Mouse (Mus musculus) neural tube, embryonic 13.5 days (tissue): ENCODE measurements at regions not wholly inside any gene's neighbourhood (a gene's known extent, or its start where the extent isn't known, plus 50 kb on each side); places are given as distances from the start of the nearest gene placed in this dataset.

Experiments
- ATAC-seq: fragments of 200-750 bp; cut with Nextera tagmentation; 2 replicates; pipeline ENCODE4 v1.8.0; 2017; ENCODE audit warnings: low read depth, mild to moderate bottlenecking, moderate TSS enrichment, moderate library complexity
- H3K27ac ChIP-seq: fragments of 300-500 bp; sonication (generic); replicated peaks from 2 replicates; pipeline ENCODE4 v1.5.1; 2015; ENCODE audit warnings: moderate library complexity, mild to moderate bottlenecking, inconsistent platforms
- H3K27me3 ChIP-seq: fragments of 300-500 bp; sonication (generic); 2 replicates; pipeline ENCODE4 v1.6.1; 2015; ENCODE audit warnings: mild to moderate bottlenecking, inconsistent platforms
- H3K36me3 ChIP-seq: fragments of 300-500 bp; sonication (generic); 2 replicates; pipeline ENCODE4 v1.6.1; 2015; ENCODE audit warnings: mild to moderate bottlenecking, inconsistent platforms
- H3K4me1 ChIP-seq: fragments of 300-500 bp; sonication (generic); replicated peaks from 2 replicates; pipeline ENCODE4 v1.6.1; 2015; ENCODE audit warnings: inconsistent platforms
- H3K4me2 ChIP-seq: fragments of 300-500 bp; sonication (generic); 2 replicates; pipeline ENCODE4 v1.6.1; 2015; ENCODE audit warnings: inconsistent platforms, mild to moderate bottlenecking, moderate library complexity
- H3K4me3 ChIP-seq: fragments of 300-500 bp; sonication (generic); 2 replicates; pipeline ENCODE4 v1.5.1; 2015; ENCODE audit warnings: mild to moderate bottlenecking, inconsistent platforms
- H3K9ac ChIP-seq: fragments of 300-500 bp; sonication (generic); 2 replicates; pipeline ENCODE4 v1.6.1; 2015; ENCODE audit warnings: moderate library complexity, mild to moderate bottlenecking, inconsistent platforms
- H3K9me3 ChIP-seq: fragments of 300-500 bp; sonication (generic); 2 replicates; pipeline ENCODE4 v1.6.1; 2016; ENCODE audit warnings: inconsistent platforms
- WGBS: fragments of 180-500 bp; shearing (Covaris S2); methylation state at CpG from one replicate; pipeline ENCODE4 v1.1.7; 2015; 5-methylcytosine and 5-hydroxymethylcytosine counted together

- ATAC-seq, result no peak
- Histone ChIP-seq H3K9ac (no peak overlapping the region), H3K36me3 (no peaks in the 10 kb centered on the region), H3K4me2 (no peak overlapping the region), H3K9me3 (no peaks in the 10 kb centered on the region), H3K27me3 (no peaks in the 10 kb centered on the region), H3K4me3 (no peak overlapping the region), H3K4me1 (peaks cover 33% of the 10 kb centered on the region), H3K27ac (peak overlapping the region; percentile 46)
- 50% methylated on average over 7 of the region's 8 CpGs for WGBS
Measured at GRCm38 (mm10) chr10:68354335-68355231, 76.0 kb upstream of the Arid5b start.

- 71% methylated on average over 18 of the region's 18 CpGs for WGBS
- Histone ChIP-seq H3K9ac (no peak overlapping the region), H3K4me1 (peaks cover 33% of the 10 kb centered on the region), H3K27me3 (no peaks in the 10 kb centered on the region), H3K36me3 (no peaks in the 10 kb centered on the region), H3K9me3 (no peaks in the 10 kb centered on the region), H3K27ac (0 out of 2 replicates have a peak overlapping the region, but pooled peaks have one; percentile 28), H3K4me3 (no peak overlapping the region), H3K4me2 (no peak overlapping the region)
- ATAC-seq, result no peak
Measured at GRCm38 (mm10) chr10:68353692-68354232, 75.2 kb upstream of the Arid5b start.

- 59% methylated on average over 8 of the region's 8 CpGs for WGBS
- H3K27me3 ChIP-seq, result no peaks in the 10 kb centered on the region
- H3K9ac ChIP-seq, result no peak overlapping the region
- H3K4me1 ChIP-seq, result peaks cover 30% of the 10 kb centered on the region
- no peak for ATAC-seq
- H3K36me3 ChIP-seq, result no peaks in the 10 kb centered on the region
- no peaks in the 10 kb centered on the region for H3K9me3 ChIP-seq
- H3K4me2 ChIP-seq, result no peak overlapping the region
- H3K4me3 ChIP-seq, result no peak overlapping the region
- no peak overlapping the region for H3K27ac ChIP-seq
Measured at GRCm38 (mm10) chr10:68351841-68352555, 73.5 kb upstream of the Arid5b start.

GRCm38 (mm10) chr10:68351441-68351840 is 72.9 kb upstream of the Arid5b start:
- H3K9ac ChIP-seq, result no peak overlapping the region
- H3K27me3 ChIP-seq, result no peaks in the 10 kb centered on the region
- H3K27ac ChIP-seq, result no peak overlapping the region
- 83% methylated on average over 5 of the region's 5 CpGs for WGBS
- peaks cover 25% of the 10 kb centered on the region for H3K4me1 ChIP-seq
- no peaks in the 10 kb centered on the region for H3K9me3 ChIP-seq
- H3K4me2 ChIP-seq, result no peak overlapping the region
- no peaks in the 10 kb centered on the region for H3K36me3 ChIP-seq
- ATAC-seq, result no peak
- no peak overlapping the region for H3K4me3 ChIP-seq

GRCm38 (mm10) chr10:68350798-68351197 is 72.3 kb upstream of the Arid5b start:
- no peak overlapping the region for H3K27ac ChIP-seq
- H3K4me3 ChIP-seq, result no peak overlapping the region
- ATAC-seq, result no peak
- H3K27me3 ChIP-seq, result no peaks in the 10 kb centered on the region
- no peaks in the 10 kb centered on the region for H3K36me3 ChIP-seq
- no peak overlapping the region for H3K4me2 ChIP-seq
- no peaks in the 10 kb centered on the region for H3K9me3 ChIP-seq
- 90% methylated on average over 12 of the region's 12 CpGs for WGBS
- peaks cover 20% of the 10 kb centered on the region for H3K4me1 ChIP-seq
- H3K9ac ChIP-seq, result no peak overlapping the region

- no peak for ATAC-seq
- 91% methylated on average over 7 of the region's 7 CpGs for WGBS
- peaks cover 4% of the 10 kb centered on the region for H3K4me1 ChIP-seq
- no peak overlapping the region for H3K27ac ChIP-seq
- H3K4me2 ChIP-seq, result no peak overlapping the region
- H3K9ac ChIP-seq, result no peak overlapping the region
- H3K9me3 ChIP-seq, result peaks cover 10% of the 10 kb centered on the region
- H3K36me3 ChIP-seq, result no peaks in the 10 kb centered on the region
- no peaks in the 10 kb centered on the region for H3K27me3 ChIP-seq
- H3K4me3 ChIP-seq, result no peak overlapping the region
Measured at GRCm38 (mm10) chr10:68347806-68348205, 69.3 kb upstream of the Arid5b start.

- Histone ChIP-seq H3K9me3 (peaks cover 19% of the 10 kb centered on the region), H3K27ac (no peak overlapping the region), H3K9ac (no peak overlapping the region), H3K4me3 (no peak overlapping the region), H3K36me3 (no peaks in the 10 kb centered on the region), H3K27me3 (no peaks in the 10 kb centered on the region), H3K4me1 (peaks cover 4% of the 10 kb centered on the region), H3K4me2 (no peak overlapping the region)
- 33% methylated on average over 18 of the region's 18 CpGs for WGBS
- ATAC-seq, result no peak
Measured at GRCm38 (mm10) chr10:68344991-68345720, 66.6 kb upstream of the Arid5b start.

GRCm38 (mm10) chr10:68344211-68344610 is 65.7 kb upstream of the Arid5b start:
- H3K9me3 ChIP-seq, result peaks cover 19% of the 10 kb centered on the region
- H3K4me1 ChIP-seq, result peaks cover 4% of the 10 kb centered on the region
- H3K4me2 ChIP-seq, result no peak overlapping the region
- no peak for ATAC-seq
- H3K4me3 ChIP-seq, result no peak overlapping the region
- H3K27ac ChIP-seq, result no peak overlapping the region
- H3K36me3 ChIP-seq, result no peaks in the 10 kb centered on the region
- no peak overlapping the region for H3K9ac ChIP-seq
- no peaks in the 10 kb centered on the region for H3K27me3 ChIP-seq
- WGBS, result 95% methylated on average over 2 of the region's 2 CpGs

- H3K9ac ChIP-seq, result no peak overlapping the region
- H3K36me3 ChIP-seq, result no peaks in the 10 kb centered on the region
- H3K27ac ChIP-seq, result no peak overlapping the region
- 87% methylated on average over 5 of the region's 5 CpGs for WGBS
- ATAC-seq, result no peak
- H3K27me3 ChIP-seq, result no peaks in the 10 kb centered on the region
- peaks cover 5% of the 10 kb centered on the region; the same call in 1 of the 2 replicates for H3K9me3 ChIP-seq
- no peaks in the 10 kb centered on the region for H3K4me1 ChIP-seq
- no peak overlapping the region for H3K4me2 ChIP-seq
- no peak overlapping the region for H3K4me3 ChIP-seq
Measured at GRCm38 (mm10) chr10:68334054-68334453, 55.5 kb upstream of the Arid5b start.
